Mouse (Mus musculus): Measurements from ENCODE around the gene Tmem151b. TPM values are rescaled to one million over a fixed set of nuclear protein-coding genes. Genes with fewer than 3 reads are reported as not detected.

Gene Tmem151b
- polyA plus RNA-seq, 1 experiment = 0.81 TPM

DNA sequence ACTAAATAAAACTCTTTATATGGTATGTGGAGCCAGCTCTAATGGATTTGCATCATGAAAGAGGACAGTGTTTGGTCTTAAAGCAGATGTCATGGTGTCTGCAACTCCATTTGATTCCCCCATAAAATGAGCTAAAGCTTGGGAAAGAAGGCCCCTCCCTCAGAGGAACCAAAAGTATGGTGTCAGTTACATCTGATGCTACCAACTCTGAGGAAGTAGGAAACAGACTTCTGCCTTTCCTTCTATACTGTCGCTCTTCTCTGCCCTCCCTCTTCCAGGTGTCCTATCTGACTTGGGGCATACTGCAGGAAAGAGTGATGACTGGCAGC lies 16.5 kb upstream of the Tmem151b start:
- TF ChIP-seq POLR2A (IDR thresholded peaks at IDR 0.05; ENCODE audit: low read depth, low read length) = no peak; the same call in 1 of the 2 replicates
- TF ChIP-seq CTCF (IDR thresholded peaks at IDR 0.05; ENCODE audit: borderline replicate concordance, insufficient read depth, low read length) = no peak
- Histone ChIP-seq H3K27ac (ENCODE audit: insufficient read depth, low read length) (no peak overlapping the region), H3K4me3 (ENCODE audit: insufficient read depth, low read length) (no peak overlapping the region)

DNA sequence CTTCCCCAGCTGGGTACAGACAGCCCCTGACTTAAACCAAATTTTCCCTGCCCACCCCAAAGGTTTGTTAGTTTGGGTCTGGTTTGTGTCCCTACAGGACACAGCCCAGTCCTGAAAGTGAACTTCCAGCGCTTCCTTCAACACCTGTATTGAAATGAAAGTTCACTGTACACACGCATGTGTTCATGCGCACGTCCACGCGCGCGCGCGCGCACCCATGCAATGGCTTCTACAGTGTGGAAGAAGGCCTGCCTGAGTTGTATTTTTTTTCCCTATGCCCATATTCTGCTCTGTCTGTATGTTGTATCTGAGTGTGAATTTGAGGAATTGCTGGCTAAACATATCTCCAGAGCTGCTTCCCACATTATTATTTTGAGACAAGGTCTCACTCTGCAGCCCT lies 15.6 kb upstream of the Tmem151b start:
- no peak for TF ChIP-seq CTCF (IDR thresholded peaks at IDR 0.05; ENCODE audit: borderline replicate concordance, insufficient read depth, low read length)
- TF ChIP-seq POLR2A (IDR thresholded peaks at IDR 0.05; ENCODE audit: low read depth, low read length) = no peak
- H3K4me3 ChIP-seq (ENCODE audit: insufficient read depth, low read length) = peak overlapping the region; percentile 85
- H3K4me1 ChIP-seq (ENCODE audit: control insufficient read depth, insufficient read depth, low read length) = 0 out of 2 replicates have a peak, but pooled peaks cover 5% of the 10 kb centered on the region
- H3K27ac ChIP-seq (ENCODE audit: insufficient read depth, low read length) = no peak overlapping the region

More for the DNA sequence above, 16.5 kb upstream of the Tmem151b start:
- peaks cover 8% of the 10 kb centered on the region; the same call in 1 of the 2 replicates for H3K4me1 ChIP-seq (ENCODE audit: control insufficient read depth, insufficient read depth, low read length)

DNA sequence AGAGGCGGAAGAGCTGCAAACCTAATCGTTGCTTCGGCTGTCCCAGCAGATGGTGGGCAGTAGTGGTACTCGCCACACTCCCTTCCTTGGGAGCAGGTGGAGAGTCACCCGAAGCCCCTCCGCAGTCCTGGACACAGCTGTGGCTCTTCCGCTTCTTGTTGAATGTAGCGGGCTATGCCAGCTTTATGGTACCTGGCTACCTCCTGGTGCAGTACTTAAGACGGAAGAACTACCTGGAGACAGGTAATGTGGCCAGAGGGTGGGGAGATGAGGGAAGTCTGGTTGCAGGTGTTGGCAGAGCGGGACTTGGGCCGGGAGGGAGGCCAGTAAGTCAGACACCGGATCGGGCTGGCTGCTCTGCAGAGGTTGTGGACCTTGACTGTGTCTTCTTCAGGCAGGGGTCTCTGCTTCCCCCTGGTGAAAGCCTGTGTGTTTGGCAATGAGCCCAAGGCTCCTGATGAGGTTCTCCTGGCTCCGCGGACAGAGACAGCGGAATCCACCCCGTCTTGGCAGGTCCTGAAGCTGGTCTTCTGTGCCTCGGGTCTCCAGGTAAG lies 15.1 kb upstream of the Tmem151b start:
- TF ChIP-seq POLR2A (IDR thresholded peaks at IDR 0.05; ENCODE audit: low read depth, low read length) (no peak), CTCF (IDR thresholded peaks at IDR 0.05; ENCODE audit: borderline replicate concordance, insufficient read depth, low read length) (no peak)
- Histone ChIP-seq H3K27ac (ENCODE audit: insufficient read depth, low read length) (no peak overlapping the region), H3K4me3 (ENCODE audit: insufficient read depth, low read length) (peak overlapping the region; percentile 85), H3K4me1 (ENCODE audit: control insufficient read depth, insufficient read depth, low read length) (no peaks in the 10 kb centered on the region)

DNA sequence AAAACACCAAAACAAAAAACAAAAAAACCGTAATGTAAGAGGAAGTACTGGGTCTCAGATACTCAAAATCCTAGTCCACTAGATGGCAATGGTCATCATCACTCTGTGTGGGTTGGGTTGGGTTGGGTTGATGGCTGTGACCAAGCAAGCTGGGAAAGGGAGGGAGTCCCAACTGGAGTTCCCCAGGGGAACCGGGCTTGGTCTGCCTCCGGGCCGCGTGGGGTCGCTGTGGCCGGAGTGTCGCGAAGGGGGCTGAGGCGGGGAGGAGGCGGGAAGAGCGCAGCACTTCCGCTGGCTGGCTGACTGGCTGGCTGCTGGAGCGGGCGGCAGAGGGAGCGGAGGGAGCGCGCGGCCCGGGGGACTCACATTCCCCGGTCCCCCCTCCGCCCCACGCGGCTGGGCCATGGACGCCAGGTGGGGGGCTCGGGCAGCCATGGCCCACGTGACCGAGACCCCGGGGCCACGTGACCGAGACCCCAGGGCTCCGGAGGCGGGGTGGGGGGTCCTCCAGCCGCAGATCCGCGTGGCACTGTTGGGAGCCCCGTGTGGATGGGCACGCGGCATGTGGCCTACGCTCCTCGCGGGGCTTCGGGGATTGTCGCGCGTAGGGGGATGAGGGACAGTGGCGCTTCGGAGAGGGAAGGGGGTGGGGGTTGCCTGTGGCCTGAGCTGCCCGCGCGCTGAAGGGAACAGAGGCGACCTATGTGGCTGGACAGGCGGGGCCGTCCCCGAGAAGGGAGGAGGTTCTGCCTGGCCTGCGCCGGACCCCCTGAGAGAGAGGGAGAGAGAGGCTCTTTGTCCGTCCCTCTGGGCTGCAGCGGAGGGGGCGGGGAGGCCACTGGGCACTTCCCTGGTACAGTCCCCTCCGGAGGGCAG lies 14.4 kb upstream of the Tmem151b start, which contains the start of gene Slc35b2:
Gene Slc35b2 (plus strand): TSS at position 220 of the 876 bp plus-strand sequence.
- Histone ChIP-seq H3K27ac (ENCODE audit: insufficient read depth, low read length) (no peak within 1 kb of the TSS), H3K4me3 (ENCODE audit: insufficient read depth, low read length) (peak within 1 kb of the TSS; percentile 85), H3K4me1 (ENCODE audit: control insufficient read depth, insufficient read depth, low read length) (no peaks in the 10 kb centered on the region)
- TF ChIP-seq CTCF (IDR thresholded peaks at IDR 0.05; ENCODE audit: borderline replicate concordance, insufficient read depth, low read length) = peak; percentile 80
- peak; percentile 83 for TF ChIP-seq POLR2A (IDR thresholded peaks at IDR 0.05; ENCODE audit: low read depth, low read length)

DNA sequence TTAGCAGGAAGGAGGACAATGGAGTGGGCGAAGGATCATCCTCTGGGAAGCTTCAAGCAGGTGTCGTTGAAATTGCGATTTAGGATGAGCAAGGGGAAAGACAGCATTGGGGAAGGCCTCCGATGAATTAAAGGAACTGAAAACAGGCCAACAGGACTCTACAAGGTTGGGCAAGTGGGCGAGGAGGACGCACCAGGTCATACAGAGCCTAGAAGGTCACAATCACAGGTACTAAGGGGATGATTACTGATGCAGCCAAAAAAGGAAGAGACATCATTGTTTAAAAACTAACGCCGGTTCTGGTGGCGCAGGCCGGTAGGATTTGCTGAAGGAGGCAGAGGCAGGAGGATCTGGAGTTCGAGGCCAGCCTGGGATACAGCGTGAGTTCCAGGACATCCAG lies 13.7 kb upstream of the Tmem151b start:
- no peaks in the 10 kb centered on the region for H3K4me1 ChIP-seq (ENCODE audit: control insufficient read depth, insufficient read depth, low read length)
- no peak for TF ChIP-seq CTCF (IDR thresholded peaks at IDR 0.05; ENCODE audit: borderline replicate concordance, insufficient read depth, low read length)
- TF ChIP-seq POLR2A (IDR thresholded peaks at IDR 0.05; ENCODE audit: low read depth, low read length) = no peak
- H3K4me3 ChIP-seq (ENCODE audit: insufficient read depth, low read length) = no peak overlapping the region
- no peak overlapping the region for H3K27ac ChIP-seq (ENCODE audit: insufficient read depth, low read length)

DNA sequence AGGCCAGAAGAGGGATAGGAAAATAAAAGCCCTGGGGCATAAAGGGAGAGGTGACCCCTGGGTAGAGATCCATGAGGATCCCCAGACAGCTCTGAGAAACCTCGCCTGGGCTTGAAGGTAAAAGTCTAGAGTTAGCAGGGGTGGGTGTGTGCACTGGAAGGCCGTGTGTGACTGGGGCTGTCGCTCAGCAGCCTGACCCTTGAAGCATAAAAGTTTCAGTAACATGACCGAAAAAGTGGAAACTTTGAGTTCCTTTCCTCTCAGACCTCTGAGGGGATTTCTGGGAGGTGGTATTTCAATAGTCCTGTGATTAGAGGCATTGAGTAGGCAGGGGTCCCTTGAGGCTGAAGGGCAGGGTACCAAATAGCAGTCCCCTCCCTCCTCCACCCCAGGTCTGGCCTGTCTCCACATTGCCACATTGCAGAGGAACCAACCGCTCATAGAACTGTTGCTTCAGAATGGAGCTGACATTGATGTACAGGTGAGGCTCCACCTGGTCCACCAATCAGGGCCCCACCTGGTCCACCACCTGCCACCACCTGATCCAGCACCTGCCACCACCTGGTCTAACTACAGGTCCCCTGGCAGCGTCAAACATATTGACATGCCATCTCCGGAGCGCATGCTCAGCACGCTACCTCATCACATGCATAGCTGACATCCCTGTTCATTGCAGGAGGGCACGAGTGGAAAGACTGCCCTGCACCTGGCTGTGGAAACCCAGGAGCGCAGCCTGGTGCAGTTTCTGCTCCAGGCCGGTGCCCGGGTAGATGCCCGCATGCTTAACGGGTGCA lies 10.5 kb upstream of the Tmem151b start:
- no peak overlapping the region for H3K27ac ChIP-seq (ENCODE audit: insufficient read depth, low read length)
- TF ChIP-seq CTCF (IDR thresholded peaks at IDR 0.05; ENCODE audit: borderline replicate concordance, insufficient read depth, low read length) (no peak), POLR2A (IDR thresholded peaks at IDR 0.05; ENCODE audit: low read depth, low read length) (no peak)
- H3K4me3 ChIP-seq (ENCODE audit: insufficient read depth, low read length) = no peak overlapping the region
- no peaks in the 10 kb centered on the region; the same call in 1 of the 2 replicates for H3K4me1 ChIP-seq (ENCODE audit: control insufficient read depth, insufficient read depth, low read length)

DNA sequence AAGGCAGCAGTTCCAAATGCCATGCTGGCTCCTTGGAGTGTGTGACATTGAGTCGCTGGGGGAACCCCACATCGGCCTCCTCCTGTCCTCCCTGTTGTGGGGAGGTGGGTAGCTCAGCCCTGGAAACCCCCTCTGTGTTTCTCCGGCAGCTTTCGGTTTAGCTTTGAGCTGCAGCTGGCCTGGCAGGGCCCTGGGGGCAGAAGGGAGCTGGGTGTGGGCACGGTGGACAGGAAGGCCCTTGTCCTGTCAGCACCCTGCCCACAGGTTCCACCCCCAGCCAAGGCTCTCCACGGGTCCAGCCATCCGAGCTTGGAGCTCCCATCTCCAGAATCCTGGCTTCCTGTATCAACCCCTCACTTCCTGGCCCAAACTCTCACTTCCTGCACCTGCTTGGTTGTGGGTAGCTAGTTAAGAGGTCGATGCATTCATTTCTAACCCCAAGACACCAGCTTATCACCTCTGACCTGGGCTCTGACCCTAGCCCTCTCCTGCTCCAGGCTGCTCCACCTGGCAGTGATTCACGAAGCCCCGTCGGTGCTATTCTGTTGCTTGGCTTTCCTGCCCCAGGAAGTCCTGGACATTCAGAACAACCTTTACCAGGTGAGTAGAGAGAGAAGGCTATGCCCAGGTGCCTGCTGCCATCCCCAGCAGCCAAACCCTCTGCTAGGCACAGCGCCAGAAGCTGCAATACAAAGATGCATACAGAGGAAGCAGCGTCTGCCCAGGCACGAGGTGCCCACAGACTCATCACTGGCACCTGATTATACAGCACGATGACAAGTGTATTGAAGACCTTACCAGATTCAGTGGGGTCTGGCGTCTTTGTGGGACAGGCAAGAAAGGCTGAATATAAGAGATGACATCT lies 8.8 kb upstream of the Tmem151b start:
- TF ChIP-seq CTCF (IDR thresholded peaks at IDR 0.05; ENCODE audit: borderline replicate concordance, insufficient read depth, low read length) (no peak), POLR2A (IDR thresholded peaks at IDR 0.05; ENCODE audit: low read depth, low read length) (no peak)
- Histone ChIP-seq H3K27ac (ENCODE audit: insufficient read depth, low read length) (no peak overlapping the region), H3K4me1 (ENCODE audit: control insufficient read depth, insufficient read depth, low read length) (no peaks in the 10 kb centered on the region; the same call in 1 of the 2 replicates), H3K4me3 (ENCODE audit: insufficient read depth, low read length) (no peak overlapping the region)

DNA sequence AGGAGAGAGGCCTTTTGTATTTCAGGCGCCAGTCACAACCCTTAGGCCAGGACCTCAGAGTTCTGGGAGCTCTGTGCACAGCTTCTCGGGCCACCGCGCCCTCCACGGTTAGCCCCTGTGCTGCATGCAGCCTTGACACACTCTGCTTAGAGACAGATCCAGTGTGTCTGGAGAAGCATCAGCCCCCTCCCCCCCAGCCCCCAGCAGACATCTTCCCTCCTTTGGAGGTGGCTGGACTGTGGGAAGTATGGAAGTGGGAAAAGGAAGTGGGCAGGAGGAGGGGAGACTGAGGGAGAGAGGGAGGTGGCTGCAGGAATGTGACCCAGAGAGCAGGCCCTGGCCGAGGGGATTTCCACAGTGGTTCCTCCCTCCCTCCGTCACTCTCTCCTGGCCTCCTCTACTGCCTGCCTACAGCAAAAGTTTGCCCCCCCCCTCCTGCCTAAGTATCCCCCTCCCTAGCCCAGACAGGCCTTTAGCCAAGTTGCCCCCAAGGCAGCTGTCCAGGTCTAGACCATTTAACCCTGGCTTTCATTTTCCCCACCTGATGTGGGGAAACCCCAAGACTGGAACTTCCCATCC lies 7.9 kb upstream of the Tmem151b start:
- no peaks in the 10 kb centered on the region; the same call in 1 of the 2 replicates for H3K4me1 ChIP-seq (ENCODE audit: control insufficient read depth, insufficient read depth, low read length)
- H3K27ac ChIP-seq (ENCODE audit: insufficient read depth, low read length) = no peak overlapping the region
- peak overlapping the region; percentile 87; the same call in 1 of the 2 replicates for H3K4me3 ChIP-seq (ENCODE audit: insufficient read depth, low read length)
- TF ChIP-seq CTCF (IDR thresholded peaks at IDR 0.05; ENCODE audit: borderline replicate concordance, insufficient read depth, low read length) = no peak
- TF ChIP-seq POLR2A (IDR thresholded peaks at IDR 0.05; ENCODE audit: low read depth, low read length) = no peak
